Mouse (Mus musculus): ENCODE results near the gene Rapgef1. TPM values are rescaled to one million over a fixed set of nuclear protein-coding genes. Genes with fewer than 3 reads are reported as not detected.
A peak's percentile ranks its signal among the peaks of the same experiment; 100 is the strongest.

Gene Rapgef1
- total RNA-seq, 1 experiment: 48.5 TPM

DNA sequence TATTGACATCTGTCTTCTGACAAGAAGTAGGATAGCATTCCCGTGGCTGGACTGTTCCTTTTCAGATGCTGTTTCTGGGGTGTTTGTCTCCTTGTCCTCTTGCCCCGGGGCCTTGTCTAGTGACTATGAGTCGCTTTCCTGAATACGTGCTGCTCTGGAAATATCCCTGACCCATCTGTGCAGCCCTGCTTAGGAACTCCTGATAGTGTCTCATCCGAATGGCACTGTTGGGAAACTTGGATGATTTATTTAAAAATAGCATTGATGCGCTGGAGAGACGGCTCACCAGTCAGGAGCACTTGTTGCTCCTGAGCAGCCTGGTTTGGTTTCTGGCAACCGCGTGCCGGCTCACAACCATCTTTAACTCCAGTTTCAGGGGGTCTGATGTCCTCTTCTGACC, 1.6 kb downstream of the Rapgef1 start:
- H3K4me3 ChIP-seq (ENCODE audit: insufficient read depth in 1 of 2, low read depth in 1 of 2, low read length in 2 of 2, poor library complexity in 1 of 2, severe bottlenecking in 1 of 2): peak overlapping the region; percentile 90 to 98; a peak in 1 of 4 replicates
- H3K9ac ChIP-seq (ENCODE audit: insufficient read depth, low read depth, low read length, poor library complexity, severe bottlenecking): no peak overlapping the region
- H3K27ac ChIP-seq (ENCODE audit: insufficient read depth, low read depth, low read length, poor library complexity, severe bottlenecking): no peak overlapping the region
- DNase-seq (ENCODE audit: low read depth, low spot score): no peak
- peaks cover 6% of the 10 kb centered on the region; the same call in 1 of the 2 replicates for H3K36me3 ChIP-seq (ENCODE audit: control insufficient read depth, insufficient read depth, low read length, poor library complexity, severe bottlenecking)
- TF ChIP-seq CHD2 (IDR thresholded peaks at IDR 0.05; ENCODE audit: low read depth, low read length) (no peak), MAFK (IDR thresholded peaks at IDR 0.05; ENCODE audit: insufficient read depth, low read depth, low read length) (no peak), ZNF384 (IDR thresholded peaks at IDR 0.05; ENCODE audit: low read depth, low read length) (no peak), ZC3H11A (IDR thresholded peaks at IDR 0.05; ENCODE audit: borderline replicate concordance, low read depth, low read length) (no peak), HCFC1 (IDR thresholded peaks at IDR 0.05; ENCODE audit: borderline replicate concordance, insufficient read depth, low read length) (no peak)
- in situ Hi-C loops (cut with MboI; ENCODE audit: low sequenced_read_pairs in 2 of 2, unreplicated experiment in 2 of 2): no loop called here
- no peaks in the 10 kb centered on the region for H3K9me3 ChIP-seq (ENCODE audit: control insufficient read depth, insufficient read depth, low read depth, low read length)
- H3K4me1 ChIP-seq (ENCODE audit: control insufficient read depth in 2 of 2, insufficient read depth in 2 of 2, low read length in 2 of 2, poor library complexity in 1 of 2): peaks cover 12 to 36% of the 10 kb centered on the region in 2 experiments

DNA sequence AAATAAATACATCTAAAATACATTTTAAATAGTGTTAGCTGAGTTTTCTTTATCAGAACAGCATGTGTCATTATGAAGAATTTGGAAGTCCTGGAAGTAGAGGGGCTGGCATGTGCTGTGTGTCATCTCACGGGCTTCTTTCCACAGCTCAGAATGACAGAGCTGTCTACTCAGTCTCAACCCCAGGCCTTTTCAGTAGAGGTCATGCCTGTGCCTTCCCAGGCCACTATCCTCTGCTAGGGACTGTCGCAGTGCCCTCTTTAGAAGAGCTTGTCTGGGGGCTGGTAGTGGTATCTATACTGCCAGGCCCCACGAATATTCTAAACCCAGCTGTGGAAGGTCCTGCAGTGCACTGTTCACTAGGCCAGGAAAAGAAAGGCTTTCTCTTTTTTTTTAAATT, 2.1 kb downstream of the Rapgef1 start:
- Histone ChIP-seq H3K27ac (ENCODE audit: insufficient read depth, low read depth, low read length, poor library complexity, severe bottlenecking) (no peak overlapping the region), H3K4me1 (ENCODE audit: control insufficient read depth in 2 of 2, insufficient read depth in 2 of 2, low read length in 2 of 2, poor library complexity in 1 of 2) (peaks cover 12 to 36% of the 10 kb centered on the region in 2 experiments), H3K4me3 (ENCODE audit: insufficient read depth in 1 of 2, low read depth in 1 of 2, low read length in 2 of 2, poor library complexity in 1 of 2, severe bottlenecking in 1 of 2) (no peak overlapping the region), H3K36me3 (ENCODE audit: control insufficient read depth, insufficient read depth, low read length, poor library complexity, severe bottlenecking) (peaks cover 6% of the 10 kb centered on the region; the same call in 1 of the 2 replicates), H3K9me3 (ENCODE audit: control insufficient read depth, insufficient read depth, low read depth, low read length) (no peaks in the 10 kb centered on the region), H3K9ac (ENCODE audit: insufficient read depth, low read depth, low read length, poor library complexity, severe bottlenecking) (no peak overlapping the region)
- in situ Hi-C loops (cut with MboI; ENCODE audit: low sequenced_read_pairs in 2 of 2, unreplicated experiment in 2 of 2): no loop called here
- no peak for DNase-seq (ENCODE audit: low read depth, low spot score)
- no peak for TF ChIP-seq HCFC1 (IDR thresholded peaks at IDR 0.05; ENCODE audit: borderline replicate concordance, insufficient read depth, low read length)
- no peak for TF ChIP-seq ZNF384 (IDR thresholded peaks at IDR 0.05; ENCODE audit: low read depth, low read length)
- TF ChIP-seq ZC3H11A (IDR thresholded peaks at IDR 0.05; ENCODE audit: borderline replicate concordance, low read depth, low read length): no peak
- TF ChIP-seq MAFK (IDR thresholded peaks at IDR 0.05; ENCODE audit: insufficient read depth, low read depth, low read length): no peak
- TF ChIP-seq CHD2 (IDR thresholded peaks at IDR 0.05; ENCODE audit: low read depth, low read length): no peak

DNA sequence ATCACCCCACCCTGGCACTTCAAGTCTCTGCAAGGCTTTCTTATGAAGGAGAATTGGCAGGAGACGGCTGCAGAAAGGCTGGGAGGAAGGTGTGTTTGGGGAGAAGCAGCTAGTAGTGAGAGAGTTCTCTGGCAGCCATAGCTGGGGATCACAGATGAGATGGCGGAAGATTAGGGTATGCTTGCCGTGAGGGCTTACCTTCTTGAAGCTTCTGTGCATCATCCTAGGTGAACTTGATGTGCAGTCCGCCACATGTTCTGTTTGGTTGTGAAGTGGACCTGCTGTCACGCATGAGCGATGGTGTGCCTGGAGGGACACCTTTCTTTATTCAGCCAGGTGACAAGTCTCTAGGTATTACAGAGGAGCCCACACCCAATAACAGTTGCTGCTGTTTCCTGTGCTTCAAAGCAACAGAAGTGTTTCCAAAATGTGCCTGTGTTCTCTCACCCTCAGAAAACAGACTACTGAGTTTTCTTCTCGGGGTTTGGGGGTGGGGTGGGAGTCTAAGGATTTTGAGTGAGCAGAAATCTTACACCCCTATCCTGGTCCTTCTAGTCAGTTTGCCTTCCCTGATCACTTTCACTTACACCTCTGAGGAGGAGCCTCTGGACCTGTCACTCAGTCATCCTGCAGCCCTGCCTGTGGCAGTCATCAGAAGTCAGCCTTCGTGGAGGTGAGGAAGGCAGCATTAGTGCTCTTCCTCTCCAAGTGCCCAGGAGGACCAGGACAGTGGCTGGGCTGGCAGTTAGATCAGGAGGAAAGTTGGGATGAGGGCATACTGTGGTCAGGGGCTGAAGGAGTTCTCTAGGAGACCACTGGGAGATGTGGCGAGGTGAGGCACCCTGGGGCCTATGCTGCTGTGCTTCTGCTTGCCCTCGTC, 2.8 kb downstream of the Rapgef1 start:
- H3K9ac ChIP-seq (ENCODE audit: insufficient read depth, low read depth, low read length, poor library complexity, severe bottlenecking): no peak overlapping the region
- H3K4me3 ChIP-seq (ENCODE audit: insufficient read depth in 1 of 2, low read depth in 1 of 2, low read length in 2 of 2, poor library complexity in 1 of 2, severe bottlenecking in 1 of 2): no peak overlapping the region
- H3K36me3 ChIP-seq (ENCODE audit: control insufficient read depth, insufficient read depth, low read length, poor library complexity, severe bottlenecking): peaks cover 6% of the 10 kb centered on the region; the same call in 1 of the 2 replicates
- TF ChIP-seq ZNF384 (IDR thresholded peaks at IDR 0.05; ENCODE audit: low read depth, low read length) (no peak), CHD2 (IDR thresholded peaks at IDR 0.05; ENCODE audit: low read depth, low read length) (no peak), HCFC1 (IDR thresholded peaks at IDR 0.05; ENCODE audit: borderline replicate concordance, insufficient read depth, low read length) (no peak), MAFK (IDR thresholded peaks at IDR 0.05; ENCODE audit: insufficient read depth, low read depth, low read length) (no peak), ZC3H11A (IDR thresholded peaks at IDR 0.05; ENCODE audit: borderline replicate concordance, low read depth, low read length) (no peak)
- in situ Hi-C loops (cut with MboI; ENCODE audit: low sequenced_read_pairs in 2 of 2, unreplicated experiment in 2 of 2): no loop called here
- H3K27ac ChIP-seq (ENCODE audit: insufficient read depth, low read depth, low read length, poor library complexity, severe bottlenecking): no peak overlapping the region
- DNase-seq (ENCODE audit: low read depth, low spot score): no peak
- H3K4me1 ChIP-seq (ENCODE audit: control insufficient read depth in 2 of 2, insufficient read depth in 2 of 2, low read length in 2 of 2, poor library complexity in 1 of 2): peaks cover 12 to 43% of the 10 kb centered on the region in 2 experiments
- no peaks in the 10 kb centered on the region for H3K9me3 ChIP-seq (ENCODE audit: control insufficient read depth, insufficient read depth, low read depth, low read length)

DNA sequence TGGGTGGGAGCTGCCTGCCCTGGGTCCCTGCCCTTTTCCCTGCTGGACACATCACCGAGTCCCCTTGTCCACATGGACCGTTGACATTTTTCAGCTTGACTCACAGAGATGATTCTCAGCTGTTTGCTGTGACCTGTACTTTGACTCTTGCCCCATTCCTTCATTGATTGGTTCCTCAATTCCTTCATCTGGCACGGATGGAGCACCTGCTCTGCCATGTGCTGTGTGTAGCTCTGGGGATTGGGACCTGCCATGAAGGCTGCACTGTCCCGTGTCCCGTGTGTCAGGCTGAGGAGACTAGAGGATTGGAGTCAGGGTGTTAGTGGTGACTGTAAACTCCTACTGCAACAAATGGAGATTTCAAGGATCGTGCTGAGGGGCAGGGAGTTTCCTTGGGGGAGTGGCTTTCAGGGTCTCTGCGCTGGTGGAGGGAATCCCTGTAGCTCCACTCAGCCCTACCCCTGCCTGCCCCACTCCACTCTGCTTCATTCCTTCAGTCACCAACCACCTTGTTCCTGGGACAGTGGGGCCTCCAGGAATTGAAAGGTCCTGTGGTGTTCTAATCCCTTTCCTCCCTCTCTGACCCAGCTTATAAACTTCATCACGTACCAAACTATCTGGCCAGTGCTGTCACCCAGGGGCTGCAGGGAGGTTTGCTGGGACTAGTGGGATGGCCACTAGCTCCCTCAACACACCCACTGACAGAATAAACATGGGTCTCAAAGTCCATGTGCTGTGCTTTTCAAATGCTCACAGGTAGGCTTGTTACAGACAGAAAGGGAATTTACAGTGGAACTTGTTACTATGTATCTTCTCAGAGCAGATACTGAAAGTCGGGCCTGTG, 3.9 kb downstream of the Rapgef1 start:
- TF ChIP-seq ZNF384 (IDR thresholded peaks at IDR 0.05; ENCODE audit: low read depth, low read length) (no peak), MAFK (IDR thresholded peaks at IDR 0.05; ENCODE audit: insufficient read depth, low read depth, low read length) (no peak), HCFC1 (IDR thresholded peaks at IDR 0.05; ENCODE audit: borderline replicate concordance, insufficient read depth, low read length) (no peak), ZC3H11A (IDR thresholded peaks at IDR 0.05; ENCODE audit: borderline replicate concordance, low read depth, low read length) (no peak), CHD2 (IDR thresholded peaks at IDR 0.05; ENCODE audit: low read depth, low read length) (no peak)
- Histone ChIP-seq H3K9me3 (ENCODE audit: control insufficient read depth, insufficient read depth, low read depth, low read length) (no peaks in the 10 kb centered on the region), H3K9ac (ENCODE audit: insufficient read depth, low read depth, low read length, poor library complexity, severe bottlenecking) (no peak overlapping the region), H3K4me3 (ENCODE audit: insufficient read depth in 1 of 2, low read depth in 1 of 2, low read length in 2 of 2, poor library complexity in 1 of 2, severe bottlenecking in 1 of 2) (no peak overlapping the region), H3K27ac (ENCODE audit: insufficient read depth, low read depth, low read length, poor library complexity, severe bottlenecking) (no peak overlapping the region), H3K4me1 (ENCODE audit: control insufficient read depth in 2 of 2, insufficient read depth in 2 of 2, low read length in 2 of 2, poor library complexity in 1 of 2) (peaks cover 17 to 53% of the 10 kb centered on the region in 2 experiments), H3K36me3 (ENCODE audit: control insufficient read depth, insufficient read depth, low read length, poor library complexity, severe bottlenecking) (peaks cover 6% of the 10 kb centered on the region; the same call in 1 of the 2 replicates)
- no peak for DNase-seq (ENCODE audit: low read depth, low spot score)
- in situ Hi-C loops (cut with MboI; ENCODE audit: low sequenced_read_pairs in 2 of 2, unreplicated experiment in 2 of 2): no loop called here

All from ES-E14 (cell line).